Mouse (Mus musculus) stomach, embryonic 14.5 days (tissue): Measurements from ENCODE around the gene Kif1a. TPM values are rescaled to one million over a fixed set of nuclear protein-coding genes. Genes with fewer than 3 reads are reported as not detected.

Experiments
- ATAC-seq: fragments of 200-750 bp; cut with Nextera tagmentation; 2 replicates; pipeline ENCODE4 v1.8.0; 2017; ENCODE audit warnings: low read depth, moderate TSS enrichment; ENCODE audit not compliant: insufficient number of reproducible peaks, insufficient read depth, low FRiP score
- H3K27ac ChIP-seq: fragments of 300-500 bp; sonication (generic); 2 replicates; pipeline ENCODE4 v1.5.1; 2014; ENCODE audit warnings: mild to moderate bottlenecking, low read length, moderate library complexity, mixed read lengths
- H3K27me3 ChIP-seq: fragments of 300-500 bp; sonication (generic); 2 replicates; pipeline ENCODE4 v1.6.1; 2014; ENCODE audit warnings: low read length, control low read depth, mixed read lengths; ENCODE audit not compliant: control insufficient read depth, insufficient read depth
- H3K36me3 ChIP-seq: fragments of 300-500 bp; sonication (generic); 2 replicates; pipeline ENCODE4 v1.6.1; 2014; ENCODE audit warnings: mild to moderate bottlenecking, control low read depth, low read length, moderate library complexity, mixed read lengths; ENCODE audit not compliant: control insufficient read depth, insufficient read depth
- H3K4me1 ChIP-seq: fragments of 300-500 bp; sonication (generic); 2 replicates; pipeline ENCODE4 v1.6.1; 2014; ENCODE audit warnings: low read length, control low read depth, mixed read lengths; ENCODE audit not compliant: control insufficient read depth, insufficient read depth
- H3K4me2 ChIP-seq: fragments of 300-500 bp; sonication (generic); replicated peaks from 2 replicates; pipeline ENCODE4 v1.6.1; 2014; ENCODE audit warnings: low read depth, low read length, control low read depth
- H3K4me3 ChIP-seq: fragments of 300-500 bp; sonication (generic); 2 replicates; pipeline ENCODE4 v1.5.1; 2014; ENCODE audit warnings: low read depth, low read length, control low read depth
- H3K9ac ChIP-seq: fragments of 300-500 bp; sonication (generic); replicated peaks from 2 replicates; pipeline ENCODE4 v1.6.1; 2014; ENCODE audit warnings: low read depth, mild to moderate bottlenecking, control low read depth, low read length, moderate library complexity, mixed read lengths
- H3K9me3 ChIP-seq: fragments of 300-500 bp; sonication (generic); 2 replicates; pipeline ENCODE4 v1.6.1; 2016; ENCODE audit warnings: low read depth, low read length, control low read depth; ENCODE audit not compliant: control insufficient read depth
- WGBS: fragments of 180-500 bp; shearing (Covaris S2); extraction: QIAGEN DNeasy Blood & Tissue Kit; methylation state at CpG from one replicate; pipeline ENCODE4 v1.1.7; 2014; 5-methylcytosine and 5-hydroxymethylcytosine counted together
- polyA plus RNA-seq: library from polyadenylated mRNA; unstranded; fragments of >200 nt; fragmentation: Nextera tagmentation; extraction: Ambion mirVana; gene quantifications from 2 replicates; pipeline ENCODE4 v1.2.1, GENCODE M21; 2014

The Kif1a gene
- polyA plus RNA-seq, 1 experiment from 2014 or later: 23.2 TPM

DNA sequence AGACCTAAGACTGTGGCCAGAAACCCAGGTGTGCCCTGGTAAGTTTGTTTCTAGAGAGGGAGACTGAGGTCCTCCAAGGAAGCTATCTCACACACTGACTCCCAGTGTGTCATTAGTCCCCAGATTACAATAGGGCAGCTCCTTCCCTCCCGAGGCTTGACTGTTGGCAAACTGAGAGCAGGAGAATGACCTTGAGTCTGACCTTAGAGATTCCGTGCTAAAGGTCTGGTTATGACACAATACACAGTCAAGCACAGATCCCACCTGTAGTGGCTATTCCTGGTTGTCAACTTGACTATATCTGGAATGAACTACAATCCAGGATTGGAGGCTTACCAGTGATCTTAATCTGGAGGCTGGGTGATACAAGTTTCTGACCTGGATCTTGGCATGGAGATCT is 71.7 kb downstream of the Kif1a start:
- no peak for ATAC-seq
- H3K9me3 ChIP-seq: no peaks in the 10 kb centered on the region
- H3K4me3 ChIP-seq: no peak overlapping the region
- no peaks in the 10 kb centered on the region for H3K36me3 ChIP-seq
- no peak overlapping the region for H3K27ac ChIP-seq
- no peaks in the 10 kb centered on the region for H3K4me1 ChIP-seq
- H3K27me3 ChIP-seq: no peaks in the 10 kb centered on the region
- H3K9ac ChIP-seq: no peak overlapping the region
- 60% methylated on average over 2 of the region's 2 CpGs for WGBS
- no peak overlapping the region for H3K4me2 ChIP-seq

DNA sequence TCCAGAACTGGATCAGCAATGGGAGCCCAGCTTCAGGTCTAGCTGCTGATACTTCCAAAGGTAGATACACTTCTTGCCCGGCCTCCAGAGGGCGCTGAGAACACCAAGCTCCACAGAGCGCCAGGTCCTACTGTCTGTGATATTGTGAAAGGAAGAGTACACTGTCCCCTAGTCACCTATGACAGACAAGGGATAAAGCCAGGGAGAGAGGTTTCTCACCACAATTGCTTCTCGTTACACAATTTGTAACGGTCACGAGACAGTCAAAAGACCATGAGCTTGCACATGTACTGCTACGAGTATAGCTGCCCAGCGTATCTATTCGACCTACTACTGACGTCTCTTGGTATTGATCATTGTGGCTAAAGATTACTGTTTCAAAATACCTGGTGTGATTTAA is 72.4 kb downstream of the Kif1a start:
- Histone ChIP-seq H3K4me2 (no peak overlapping the region), H3K4me3 (no peak overlapping the region), H3K27me3 (no peaks in the 10 kb centered on the region), H3K9ac (no peak overlapping the region), H3K27ac (no peak overlapping the region), H3K9me3 (no peaks in the 10 kb centered on the region), H3K4me1 (no peaks in the 10 kb centered on the region), H3K36me3 (no peaks in the 10 kb centered on the region)
- no peak for ATAC-seq
- 93% methylated on average over 10 of the region's 10 CpGs for WGBS

DNA sequence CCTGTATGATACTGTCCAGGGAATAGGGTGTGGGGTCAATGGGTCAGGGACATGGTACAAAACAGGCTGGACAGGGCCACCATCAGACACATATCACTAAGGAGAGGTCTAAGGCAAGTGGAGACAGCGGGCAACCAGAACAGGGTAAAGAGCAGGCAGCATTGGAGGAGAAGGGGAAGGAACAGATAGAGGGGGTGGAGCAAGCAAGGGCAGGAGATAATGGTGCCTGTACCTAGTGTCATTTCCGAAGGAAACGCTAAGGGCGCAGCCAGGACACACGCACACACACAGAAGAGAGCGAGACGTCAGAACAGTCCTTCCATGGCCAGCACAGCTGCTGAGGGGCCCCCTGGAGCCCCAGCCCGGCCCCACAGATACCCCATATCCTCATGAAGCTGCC is 75.2 kb downstream of the Kif1a start:
- no peak overlapping the region for H3K9ac ChIP-seq
- no peak overlapping the region for H3K4me2 ChIP-seq
- no peaks in the 10 kb centered on the region for H3K9me3 ChIP-seq
- ATAC-seq: no peak
- H3K36me3 ChIP-seq: no peaks in the 10 kb centered on the region
- 77% methylated on average over 8 of the region's 8 CpGs for WGBS
- no peaks in the 10 kb centered on the region for H3K27me3 ChIP-seq
- H3K4me3 ChIP-seq: no peak overlapping the region
- no peak overlapping the region for H3K27ac ChIP-seq
- no peaks in the 10 kb centered on the region for H3K4me1 ChIP-seq

DNA sequence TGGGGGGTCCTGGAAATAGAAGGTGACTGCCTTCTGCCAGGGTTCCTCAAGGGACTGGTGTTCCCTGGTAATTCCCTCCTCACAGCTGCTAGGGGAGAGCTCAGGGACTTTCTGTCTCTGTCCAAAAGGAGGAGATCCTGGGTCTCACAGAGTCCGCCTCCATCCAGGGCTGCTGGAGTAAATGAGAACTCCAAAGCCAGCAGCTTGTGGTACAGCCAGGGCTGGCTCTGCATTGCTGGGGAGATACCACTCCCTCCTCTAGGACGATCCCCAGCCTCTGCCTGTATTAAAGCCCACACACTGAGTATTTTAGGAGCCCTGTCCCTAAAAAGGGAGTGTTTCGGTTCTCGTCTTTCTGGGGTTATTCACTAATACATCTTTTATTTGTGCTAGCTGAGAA is 81.1 kb downstream of the Kif1a start:
- no peak overlapping the region for H3K27ac ChIP-seq
- H3K36me3 ChIP-seq: no peaks in the 10 kb centered on the region
- WGBS: 74% methylated on average over 4 of the region's 4 CpGs
- H3K4me3 ChIP-seq: no peak overlapping the region
- no peaks in the 10 kb centered on the region for H3K4me1 ChIP-seq
- H3K9me3 ChIP-seq: no peaks in the 10 kb centered on the region
- H3K27me3 ChIP-seq: no peaks in the 10 kb centered on the region
- H3K4me2 ChIP-seq: no peak overlapping the region
- ATAC-seq: no peak
- H3K9ac ChIP-seq: no peak overlapping the region

DNA sequence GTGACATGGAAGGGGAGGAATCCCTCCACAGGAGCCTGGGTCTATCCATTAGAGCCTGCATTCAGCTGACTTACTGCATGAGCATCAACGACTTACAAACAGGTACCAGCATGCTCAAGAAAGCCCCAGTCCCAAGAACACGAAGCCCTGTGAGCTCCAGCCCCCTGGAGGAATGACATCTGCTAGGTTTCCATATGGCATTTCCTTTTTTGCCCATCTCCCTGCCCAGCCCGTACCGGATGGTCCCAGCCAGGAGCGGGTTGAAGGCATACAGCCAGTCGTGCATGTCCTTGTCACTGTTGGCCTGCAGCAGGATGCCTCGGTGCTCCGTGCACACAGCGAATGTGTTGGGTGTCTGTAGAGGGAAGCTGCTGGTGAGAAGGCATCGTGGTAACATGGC is 83.0 kb downstream of the Kif1a start:
- WGBS: 87% methylated on average over 10 of the region's 10 CpGs
- Histone ChIP-seq H3K27ac (no peak overlapping the region), H3K4me3 (no peak overlapping the region), H3K9ac (no peak overlapping the region), H3K4me2 (no peak overlapping the region), H3K4me1 (no peaks in the 10 kb centered on the region), H3K36me3 (no peaks in the 10 kb centered on the region), H3K9me3 (no peaks in the 10 kb centered on the region), H3K27me3 (no peaks in the 10 kb centered on the region)
- no peak for ATAC-seq

DNA sequence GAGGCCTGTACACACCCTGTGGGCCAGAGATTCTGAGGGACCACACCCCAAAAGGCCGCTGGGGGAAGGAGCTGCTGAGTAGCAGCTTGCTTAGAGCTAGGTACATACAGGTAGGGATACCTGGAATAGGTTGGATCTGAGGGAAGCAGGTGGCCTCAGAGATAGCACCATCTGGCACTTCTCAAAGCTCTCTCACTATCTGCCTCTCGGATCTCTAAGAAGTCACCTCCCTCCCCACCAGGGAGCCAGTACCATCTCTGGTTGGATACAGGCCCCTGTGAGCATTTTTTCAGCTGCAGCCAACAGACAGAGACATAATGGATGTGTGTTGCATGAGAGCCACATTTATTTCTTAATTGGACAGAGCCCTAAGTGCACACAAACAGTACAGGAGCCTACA is 86.6 kb downstream of the Kif1a start:
- Histone ChIP-seq H3K36me3 (no peaks in the 10 kb centered on the region), H3K9me3 (no peaks in the 10 kb centered on the region), H3K4me1 (no peaks in the 10 kb centered on the region), H3K4me2 (no peak overlapping the region), H3K9ac (no peak overlapping the region), H3K27me3 (no peaks in the 10 kb centered on the region), H3K27ac (no peak overlapping the region), H3K4me3 (no peak overlapping the region)
- 50% methylated on average over 2 of the region's 2 CpGs for WGBS
- ATAC-seq: no peak

DNA sequence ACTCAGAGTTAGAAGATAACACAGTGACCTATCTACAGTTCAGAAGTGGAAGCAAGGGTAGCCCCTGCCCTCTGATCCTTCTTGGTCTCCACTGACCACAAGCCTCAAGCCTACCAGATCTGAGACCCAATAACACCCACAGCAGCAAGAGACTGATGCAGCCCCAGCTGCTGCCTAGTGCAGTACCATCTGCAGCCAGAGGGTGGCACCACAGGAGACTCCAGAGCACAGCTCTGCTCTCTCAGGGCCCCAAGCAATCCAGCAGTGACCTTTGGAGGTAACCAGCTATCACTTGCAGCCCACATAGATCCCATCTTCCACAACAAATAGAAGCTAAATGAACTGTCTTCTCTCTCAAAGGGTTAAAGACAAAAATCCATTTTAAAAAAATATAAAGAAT is 87.3 kb downstream of the Kif1a start:
- Histone ChIP-seq H3K27ac (no peak overlapping the region), H3K36me3 (no peaks in the 10 kb centered on the region), H3K9me3 (no peaks in the 10 kb centered on the region), H3K4me1 (no peaks in the 10 kb centered on the region), H3K4me2 (no peak overlapping the region), H3K4me3 (no peak overlapping the region), H3K9ac (no peak overlapping the region), H3K27me3 (no peaks in the 10 kb centered on the region)
- no peak for ATAC-seq

DNA sequence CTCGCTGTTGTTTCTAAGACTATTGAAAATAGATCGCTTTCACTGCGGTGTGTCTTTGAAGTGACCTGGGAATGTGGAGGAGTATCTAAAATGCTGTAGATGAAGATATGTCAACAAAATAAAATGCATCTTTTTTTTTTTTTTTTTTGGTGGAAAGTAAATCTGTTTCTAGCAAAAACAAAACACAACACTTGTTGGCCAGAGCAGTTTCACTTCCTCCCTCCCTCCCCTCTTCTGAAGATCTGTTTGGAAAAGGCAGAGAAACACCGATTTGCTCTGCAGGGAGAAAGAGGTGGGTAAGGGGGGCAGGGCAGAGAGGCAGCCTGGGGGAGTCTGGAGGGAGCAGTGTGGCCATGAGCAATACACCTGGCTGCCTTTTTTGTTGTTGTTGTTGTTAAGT is 88.4 kb downstream of the Kif1a start:
- H3K9me3 ChIP-seq: no peaks in the 10 kb centered on the region
- no peak for ATAC-seq
- H3K36me3 ChIP-seq: no peaks in the 10 kb centered on the region
- no peaks in the 10 kb centered on the region for H3K27me3 ChIP-seq
- 83% methylated on average over 4 of the region's 4 CpGs for WGBS
- no peak overlapping the region for H3K4me2 ChIP-seq
- H3K9ac ChIP-seq: no peak overlapping the region
- no peak overlapping the region for H3K27ac ChIP-seq
- H3K4me1 ChIP-seq: no peaks in the 10 kb centered on the region
- H3K4me3 ChIP-seq: no peak overlapping the region

DNA sequence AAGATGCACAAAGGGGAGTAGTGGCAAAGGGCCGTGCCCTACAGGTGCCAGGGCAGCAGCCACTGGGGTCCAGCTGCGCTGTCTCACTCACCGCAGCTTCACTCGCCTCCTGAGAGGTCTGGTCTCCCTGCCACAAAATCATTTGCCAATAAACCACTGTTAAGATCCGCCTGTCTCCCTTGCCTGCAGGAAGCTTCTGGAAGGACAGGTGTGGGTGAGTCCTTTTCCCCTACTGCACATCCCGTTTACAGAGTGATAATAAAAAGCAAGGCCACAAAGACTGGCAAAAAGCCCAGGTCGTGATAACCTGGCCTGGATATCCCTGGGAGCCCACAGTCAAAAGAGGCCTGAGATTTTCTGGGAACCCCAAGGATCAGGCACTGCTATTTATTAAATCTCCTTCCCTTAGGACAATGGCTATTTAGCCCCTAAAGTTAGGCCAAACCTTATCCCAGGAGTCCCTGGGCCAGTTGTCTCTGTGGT is 89.6 kb downstream of the Kif1a start:
- Histone ChIP-seq H3K4me1 (no peaks in the 10 kb centered on the region), H3K27ac (no peak overlapping the region), H3K4me3 (no peak overlapping the region), H3K9me3 (no peaks in the 10 kb centered on the region), H3K9ac (no peak overlapping the region), H3K27me3 (no peaks in the 10 kb centered on the region), H3K4me2 (no peak overlapping the region), H3K36me3 (no peaks in the 10 kb centered on the region)
- ATAC-seq: no peak
- 65% methylated on average over 7 of the region's 7 CpGs for WGBS
